Mouse (Mus musculus) ES-E14 (cell line): ENCODE measurements around the gene Ctnna3.

Experiments
- ZC3H11A ChIP-seq: IDR thresholded peaks from 2 replicates; pipeline ENCODE4 v1.6.1; 2012; ENCODE audit warnings: low read depth, mild to moderate bottlenecking, inconsistent platforms, low read length, borderline replicate concordance
- ZNF384 ChIP-seq: IDR thresholded peaks from 2 replicates; pipeline ENCODE4 v1.6.1; 2012; ENCODE audit warnings: low read depth, low read length, inconsistent platforms

DNA sequence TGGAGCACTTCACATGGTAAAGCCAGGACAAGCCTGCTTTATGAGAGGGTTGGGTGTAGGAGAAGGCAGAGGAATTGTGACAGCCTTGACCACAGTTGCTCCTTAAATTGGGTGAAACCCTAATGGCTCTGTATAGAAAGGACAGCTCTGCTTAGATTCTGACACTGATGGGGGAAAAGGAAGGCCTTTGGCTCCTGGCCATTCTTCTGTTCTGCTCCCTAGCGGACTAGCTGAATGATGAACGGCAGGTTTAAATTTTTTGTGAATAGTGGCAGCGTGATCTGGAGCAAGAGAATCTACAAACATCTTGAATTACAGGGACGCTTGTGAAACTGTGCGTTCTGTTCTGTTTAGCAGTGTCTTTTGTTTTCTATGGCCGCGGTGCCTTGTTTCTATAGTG is 705.6 kb downstream of the Ctnna3 start:
- no peak for TF ChIP-seq ZNF384
- TF ChIP-seq ZC3H11A, result no peak
